Mouse (Mus musculus): ENCODE measurements around the gene Tmem136. TPM values are rescaled to one million over a fixed set of nuclear protein-coding genes. Genes with fewer than 3 reads are reported as not detected.

Gene Tmem136
- total and polyA plus RNA-seq, 3 experiments: 0.17 to 3.8 (median 0.34) TPM

DNA sequence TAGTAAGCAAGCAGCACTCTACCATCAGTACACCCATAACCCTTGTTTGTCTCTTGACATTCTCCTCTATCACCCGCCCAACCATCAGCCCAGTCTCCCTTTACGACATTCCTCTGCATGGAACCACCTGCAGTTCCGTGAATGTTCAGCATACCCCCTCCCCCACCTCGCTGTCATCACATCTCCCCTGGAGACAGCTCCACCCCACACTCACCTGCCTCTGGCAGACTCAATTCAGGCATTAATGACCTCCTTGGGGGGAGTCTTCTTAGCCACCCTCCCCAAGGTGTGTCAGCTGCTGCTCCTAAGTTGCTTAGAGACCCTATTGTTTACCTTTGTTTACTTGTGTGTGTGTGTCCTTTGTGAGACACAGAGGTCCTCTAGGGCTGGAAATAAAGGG lies 16.0 kb upstream of the Tmem136 start:
- Histone ChIP-seq H3K4me3 (replicated peaks in 1 of 3; ENCODE audit: low read depth in 2 of 3, low read length in 2 of 3, poor library complexity in 1 of 3) (no peak overlapping the region), H3K27ac (ENCODE audit: insufficient read depth, low read depth) (no peak overlapping the region), H3K9me3 (replicated peaks; ENCODE audit: low read length) (peaks cover 3% of the 10 kb centered on the region), H3K36me3 (replicated peaks in 1 of 2; ENCODE audit: control insufficient read depth in 1 of 2, insufficient read depth in 1 of 2, low read length in 1 of 2) (no peaks in the 10 kb centered on the region), H3K27me3 (replicated peaks) (peaks cover 10% of the 10 kb centered on the region), H3K9ac (ENCODE audit: insufficient read depth, low read depth) (no peak overlapping the region), H3K4me2 (ENCODE audit: insufficient read depth, low read depth, poor library complexity, severe bottlenecking) (no peak overlapping the region), H3K4me1 (ENCODE audit: control insufficient read depth in 1 of 2, insufficient read depth in 2 of 2) (no peaks in the 10 kb centered on the region), H3K79me2 (replicated peaks; ENCODE audit: control insufficient read depth, extremely low read depth, insufficient read depth, poor library complexity, severe bottlenecking) (no peaks in the 10 kb centered on the region)
- in situ Hi-C loops (cut with MboI; ENCODE audit: low pct_ligation_motif_present, low pct_unique_long_range_greater_than_20kb, low sequenced_read_pairs) (loop anchor here (10.0 kb wide), 1 partner anchor 152 kb away; no protein-coding TSS in a partner anchor), dilution Hi-C loops (cut with MboI; ENCODE audit: extremely low pct_ligation_motif_present, extremely low pct_unique_long_range_greater_than_20kb, low sequenced_read_pairs) (no loop called here)
- DNase-seq (ENCODE audit: extremely low read depth): no peak
- no peak for TF ChIP-seq GABPA (IDR thresholded peaks at IDR 0.05; ENCODE audit: insufficient replicate concordance, low read depth, low read length)
- no peak for TF ChIP-seq SIN3A (IDR thresholded peaks at IDR 0.05; ENCODE audit: low read length)
- TF ChIP-seq HCFC1 (IDR thresholded peaks at IDR 0.05; ENCODE audit: low read depth, low read length): no peak
- TF ChIP-seq RCOR1 (conservative IDR thresholded peaks at IDR 0.05; ENCODE audit: low read depth, low read length): no peak
- TF ChIP-seq ELF1 (IDR thresholded peaks at IDR 0.05; ENCODE audit: low read depth, low read length): no peak
- TF ChIP-seq ZNF384 (IDR thresholded peaks at IDR 0.05; ENCODE audit: low read depth, low read length): no peak
- no peak for TF ChIP-seq CHD2 (IDR thresholded peaks at IDR 0.05; ENCODE audit: low read length)
- no peak for TF ChIP-seq SMC3 (IDR thresholded peaks at IDR 0.05; ENCODE audit: low read depth, low read length)
- TF ChIP-seq MAZ (IDR thresholded peaks at IDR 0.05; ENCODE audit: low read depth, low read length): no peak
- no peak for TF ChIP-seq KAT2A (IDR thresholded peaks at IDR 0.05; ENCODE audit: insufficient replicate concordance, low read length)
- no peak for TF ChIP-seq USF2 (conservative IDR thresholded peaks at IDR 0.05; ENCODE audit: low read depth, low read length)
- no peak for TF ChIP-seq BHLHE40 (IDR thresholded peaks at IDR 0.05; ENCODE audit: low read depth, low read length)
- TF ChIP-seq ETS1 (conservative IDR thresholded peaks at IDR 0.05; ENCODE audit: low read depth, low read length): no peak
- no peak for TF ChIP-seq NRF1 (IDR thresholded peaks at IDR 0.05; ENCODE audit: low read depth, low read length)
- no peak for TF ChIP-seq TBP (conservative IDR thresholded peaks at IDR 0.05; ENCODE audit: low read depth, low read length)
- TF ChIP-seq POLR2A (IDR thresholded peaks at IDR 0.05; ENCODE audit: low read depth, low read length): no peak
- no peak for TF ChIP-seq TCF12 (IDR thresholded peaks at IDR 0.05; ENCODE audit: low read depth, low read length)
- no peak for TF ChIP-seq EP300 (IDR thresholded peaks at IDR 0.05; ENCODE audit: low read length)
- no peak for TF ChIP-seq CTCF (conservative IDR thresholded peaks at IDR 0.05 in 1 of 2, IDR thresholded peaks at IDR 0.05 in 1 of 2; ENCODE audit: low read depth in 2 of 2, low read length in 2 of 2)
- TF ChIP-seq JUN (IDR thresholded peaks at IDR 0.05; ENCODE audit: insufficient read depth, low read depth, low read length): no peak

DNA sequence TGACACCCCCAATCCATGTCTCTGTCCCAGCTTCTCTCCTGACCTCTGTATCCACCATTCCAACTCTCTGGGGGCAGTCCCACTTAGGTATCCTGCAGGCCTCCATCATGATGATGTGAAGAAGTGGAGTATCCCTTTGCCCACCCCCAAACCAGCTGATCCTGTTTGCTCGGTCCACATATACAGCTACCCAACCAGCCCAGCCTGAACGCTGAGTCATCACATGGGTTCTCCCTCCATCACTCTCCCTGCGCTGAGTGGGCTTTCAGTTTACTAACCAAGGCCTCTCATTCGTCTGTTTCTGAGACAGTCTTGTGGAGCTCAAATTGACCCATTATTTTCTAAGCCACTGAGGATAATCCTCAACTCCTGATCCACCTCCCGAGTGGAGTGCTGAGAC lies 15.6 kb upstream of the Tmem136 start:
- no peaks in the 10 kb centered on the region for H3K79me2 ChIP-seq (replicated peaks; ENCODE audit: control insufficient read depth, extremely low read depth, insufficient read depth, poor library complexity, severe bottlenecking)

More for the DNA sequence above, 15.6 kb upstream of the Tmem136 start:
- no peak overlapping the region for H3K4me2 ChIP-seq (ENCODE audit: insufficient read depth, low read depth, poor library complexity, severe bottlenecking)
- H3K27me3 ChIP-seq (replicated peaks): peaks cover 10% of the 10 kb centered on the region
- H3K9me3 ChIP-seq (replicated peaks; ENCODE audit: low read length): peaks cover 3% of the 10 kb centered on the region
- in situ Hi-C loops (cut with MboI; ENCODE audit: low pct_ligation_motif_present, low pct_unique_long_range_greater_than_20kb, low sequenced_read_pairs): loop anchor here (10.0 kb wide), 1 partner anchor 153 kb away; no protein-coding TSS in a partner anchor
- DNase-seq (ENCODE audit: extremely low read depth): no peak
- H3K27ac ChIP-seq (ENCODE audit: insufficient read depth, low read depth): no peak overlapping the region
- H3K4me3 ChIP-seq (replicated peaks in 1 of 3; ENCODE audit: low read depth in 2 of 3, low read length in 2 of 3, poor library complexity in 1 of 3): no peak overlapping the region
- dilution Hi-C loops (cut with MboI; ENCODE audit: extremely low pct_ligation_motif_present, extremely low pct_unique_long_range_greater_than_20kb, low sequenced_read_pairs): no loop called here
- no peaks in the 10 kb centered on the region for H3K4me1 ChIP-seq (ENCODE audit: control insufficient read depth in 1 of 2, insufficient read depth in 2 of 2)
- TF ChIP-seq MAFK (IDR thresholded peaks at IDR 0.05; ENCODE audit: insufficient replicate concordance, low read length) (0 out of 2 replicates have a peak, but pooled peaks have one; percentile 33), SIN3A (IDR thresholded peaks at IDR 0.05; ENCODE audit: low read length) (no peak), JUND (conservative IDR thresholded peaks at IDR 0.05; ENCODE audit: low read depth, low read length) (no peak)
- H3K9ac ChIP-seq (ENCODE audit: insufficient read depth, low read depth): no peak overlapping the region
- H3K36me3 ChIP-seq (replicated peaks in 1 of 2; ENCODE audit: control insufficient read depth in 1 of 2, insufficient read depth in 1 of 2, low read length in 1 of 2): no peaks in the 10 kb centered on the region
